Mouse (Mus musculus) stomach, embryonic 15.5 days (tissue): ENCODE results near the gene Adamts7. TPM values are rescaled to one million over a fixed set of nuclear protein-coding genes. Genes with fewer than 3 reads are reported as not detected.

Experiments
- ATAC-seq: fragments of 200-750 bp; cut with Nextera tagmentation; 2 replicates; pipeline ENCODE4 v1.8.0; 2017; ENCODE audit warnings: low read depth, moderate number of reproducible peaks, moderate TSS enrichment; ENCODE audit not compliant: insufficient read depth, low FRiP score
- H3K27ac ChIP-seq: fragments of 300-500 bp; sonication (generic); 2 replicates; pipeline ENCODE4 v1.5.1; 2015; ENCODE audit warnings: mild to moderate bottlenecking, inconsistent platforms
- H3K27me3 ChIP-seq: fragments of 300-500 bp; sonication (generic); replicated peaks from 2 replicates; pipeline ENCODE4 v1.6.1; 2015; ENCODE audit warnings: inconsistent platforms
- H3K36me3 ChIP-seq: fragments of 300-500 bp; sonication (generic); 2 replicates; pipeline ENCODE4 v1.6.1; 2015; ENCODE audit warnings: inconsistent platforms
- H3K4me1 ChIP-seq: fragments of 300-500 bp; sonication (generic); 2 replicates; pipeline ENCODE4 v1.6.1; 2015; ENCODE audit warnings: inconsistent platforms
- H3K4me2 ChIP-seq: fragments of 300-500 bp; sonication (generic); 2 replicates; pipeline ENCODE4 v1.6.1; 2015; ENCODE audit warnings: mild to moderate bottlenecking, inconsistent platforms
- H3K4me3 ChIP-seq: fragments of 300-500 bp; sonication (generic); replicated peaks from 2 replicates; pipeline ENCODE4 v1.5.1; 2015; ENCODE audit warnings: inconsistent platforms
- H3K9ac ChIP-seq: fragments of 300-500 bp; sonication (generic); 2 replicates; pipeline ENCODE4 v1.6.1; 2015; ENCODE audit warnings: inconsistent platforms
- H3K9me3 ChIP-seq: fragments of 300-500 bp; sonication (generic); 2 replicates; pipeline ENCODE4 v1.6.1; 2016; ENCODE audit warnings: inconsistent platforms
- WGBS: fragments of 180-500 bp; shearing (Covaris S2); methylation state at CpG from one replicate; pipeline ENCODE4 v1.1.7; 2015; 5-methylcytosine and 5-hydroxymethylcytosine counted together
- polyA plus RNA-seq: library from polyadenylated mRNA; unstranded; fragments of >200 nt; fragmentation: Nextera tagmentation; extraction: Ambion mirVana; gene quantifications from 2 replicates; pipeline ENCODE4 v1.2.1, GENCODE M21; 2015

Adamts7 gene
- 13.1 and 15.5 TPM in 2 replicates for polyA plus RNA-seq

DNA sequence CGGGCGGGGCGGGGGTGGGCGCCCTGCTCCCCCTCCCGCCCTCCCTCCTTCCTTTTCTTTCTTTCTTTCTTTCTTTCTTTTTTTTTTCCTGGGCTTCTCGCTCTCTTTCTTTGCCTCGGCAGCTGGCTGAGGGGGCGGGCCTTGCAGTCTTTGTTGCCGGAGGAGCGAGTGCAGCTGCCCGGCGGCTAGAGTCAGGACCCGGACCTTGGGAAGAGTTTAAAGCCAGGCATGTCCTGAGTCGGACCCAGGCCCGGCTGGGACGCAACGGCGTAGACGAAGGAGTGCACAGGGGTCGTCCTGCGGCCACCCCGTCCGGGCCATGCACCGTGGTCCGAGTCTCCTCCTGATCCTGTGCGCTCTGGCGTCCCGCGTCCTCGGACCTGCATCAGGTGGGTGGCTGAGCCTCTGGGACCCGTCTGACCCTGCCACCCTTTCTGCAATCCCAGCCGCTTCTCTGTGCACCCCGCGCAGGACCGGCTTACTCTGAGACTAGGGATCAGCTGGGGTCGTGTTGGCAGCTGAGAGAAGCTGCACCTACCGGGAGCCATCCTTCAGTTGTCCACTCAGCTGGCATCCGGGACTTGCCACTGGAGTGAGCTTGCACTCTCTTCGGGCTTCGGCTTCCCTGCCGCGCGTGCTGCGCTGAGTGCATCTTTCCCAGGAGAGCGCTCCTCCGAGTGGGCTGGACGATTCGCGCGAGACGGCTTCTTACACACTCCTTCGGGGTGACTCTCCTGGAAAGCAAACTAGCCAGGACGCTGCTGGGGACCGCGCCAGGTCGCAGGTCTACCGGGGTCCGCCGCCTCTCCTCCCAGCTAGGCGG is at the start of gene Adamts7:
Adamts7 (plus strand) TSS at position 144 of the 823 bp plus-strand sequence.
- peak within 1 kb of the TSS; percentile 51 for H3K9ac ChIP-seq
- H3K4me2 ChIP-seq = peak within 1 kb of the TSS; percentile 98
- H3K27ac ChIP-seq = peak within 1 kb of the TSS; percentile 82
- peak; percentile 76 for ATAC-seq
- H3K4me3 ChIP-seq = peak within 1 kb of the TSS; percentile 75
- under 1% methylated on average over 54 of the region's 60 CpGs for WGBS
- H3K4me1 ChIP-seq = peaks cover 6% of the 10 kb centered on the region; the same call in 1 of the 2 replicates
- no peaks in the 10 kb centered on the region for H3K36me3 ChIP-seq
- H3K9me3 ChIP-seq = no peaks in the 10 kb centered on the region
- no peaks in the 10 kb centered on the region for H3K27me3 ChIP-seq

DNA sequence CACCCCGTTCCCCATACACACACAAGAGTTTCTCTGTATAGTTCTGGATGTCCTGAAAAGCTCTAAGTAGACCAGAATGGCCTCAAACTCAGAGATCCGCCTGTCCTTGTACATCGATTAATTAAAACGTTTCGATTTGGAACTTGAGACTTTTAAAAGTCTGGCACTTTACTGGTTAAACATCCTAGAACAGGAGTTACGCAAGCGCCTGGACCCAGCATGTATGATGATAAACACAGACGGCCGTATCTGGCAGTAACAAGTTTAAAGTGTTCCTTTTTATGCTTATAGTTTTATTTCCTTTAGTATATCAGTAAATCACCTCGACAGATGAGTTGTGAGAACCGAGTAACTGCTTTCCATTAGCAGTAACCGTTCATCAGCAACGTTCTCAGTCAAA is 49.7 kb upstream of the Adamts7 start:
- H3K4me2 ChIP-seq = peak overlapping the region; percentile 76
- H3K27ac ChIP-seq = peak overlapping the region; percentile 99
- H3K9ac ChIP-seq = peak overlapping the region; percentile 76
- no peaks in the 10 kb centered on the region for H3K9me3 ChIP-seq
- peak overlapping the region; percentile 70 for H3K4me3 ChIP-seq
- H3K36me3 ChIP-seq = no peaks in the 10 kb centered on the region
- ATAC-seq = no peak
- 1% methylated on average over 13 of the region's 13 CpGs for WGBS
- H3K4me1 ChIP-seq = peaks cover 4% of the 10 kb centered on the region; the same call in 1 of the 2 replicates
- H3K27me3 ChIP-seq = no peaks in the 10 kb centered on the region

DNA sequence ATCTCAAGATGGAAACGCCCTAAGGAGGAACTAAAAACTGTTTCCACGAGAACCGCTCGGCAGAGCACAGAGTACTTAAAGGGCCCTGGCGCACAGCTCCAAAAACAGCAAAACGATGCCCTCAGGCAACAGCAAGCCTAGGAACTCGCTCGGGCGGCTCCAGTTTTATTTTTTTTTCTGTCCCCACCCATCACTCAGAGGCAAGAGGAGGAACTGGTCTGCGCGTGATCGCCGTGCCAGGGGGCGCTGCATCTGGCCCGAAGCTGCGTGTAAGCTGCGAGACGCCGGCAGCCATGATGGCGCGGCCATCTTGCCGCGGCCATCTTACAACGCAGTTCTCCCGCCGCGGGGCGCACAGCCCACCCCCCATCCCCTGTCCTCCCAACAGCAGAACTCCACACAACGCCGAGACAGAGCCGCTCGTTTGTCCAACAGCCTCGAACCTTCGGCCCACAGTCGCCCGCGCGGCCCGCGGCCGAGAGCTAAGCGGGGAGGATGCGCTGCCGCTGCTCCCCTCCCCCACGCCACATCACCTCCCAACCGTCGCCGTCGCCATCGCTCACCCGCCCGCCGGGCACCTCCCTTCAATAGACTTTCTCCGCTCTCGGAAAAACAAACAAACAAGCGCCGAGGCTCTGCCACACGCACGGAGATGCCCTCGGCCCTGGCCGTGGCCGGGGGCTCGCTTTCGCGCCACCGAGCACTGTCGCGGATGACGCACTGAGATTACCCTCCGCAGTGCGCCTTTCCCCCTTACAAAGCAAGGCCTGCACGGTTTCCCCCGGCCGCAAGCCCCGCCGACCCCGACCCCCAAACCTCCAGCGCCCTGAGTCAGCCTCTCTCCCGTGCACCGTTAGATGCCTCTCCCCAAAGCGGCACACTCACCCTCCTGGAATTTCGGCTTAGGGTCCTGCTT is 49.0 kb upstream of the Adamts7 start:
- under 1% methylated on average over 82 of the region's 82 CpGs for WGBS
- peaks cover 4% of the 10 kb centered on the region; the same call in 1 of the 2 replicates for H3K4me1 ChIP-seq
- peak overlapping the region; percentile 70 for H3K4me3 ChIP-seq
- H3K27ac ChIP-seq = peak overlapping the region; percentile 99
- no peaks in the 10 kb centered on the region for H3K36me3 ChIP-seq
- no peaks in the 10 kb centered on the region for H3K27me3 ChIP-seq
- peak overlapping the region; percentile 76 for H3K9ac ChIP-seq
- peak; percentile 80 for ATAC-seq
- H3K9me3 ChIP-seq = no peaks in the 10 kb centered on the region
- peak overlapping the region; percentile 76 for H3K4me2 ChIP-seq

DNA sequence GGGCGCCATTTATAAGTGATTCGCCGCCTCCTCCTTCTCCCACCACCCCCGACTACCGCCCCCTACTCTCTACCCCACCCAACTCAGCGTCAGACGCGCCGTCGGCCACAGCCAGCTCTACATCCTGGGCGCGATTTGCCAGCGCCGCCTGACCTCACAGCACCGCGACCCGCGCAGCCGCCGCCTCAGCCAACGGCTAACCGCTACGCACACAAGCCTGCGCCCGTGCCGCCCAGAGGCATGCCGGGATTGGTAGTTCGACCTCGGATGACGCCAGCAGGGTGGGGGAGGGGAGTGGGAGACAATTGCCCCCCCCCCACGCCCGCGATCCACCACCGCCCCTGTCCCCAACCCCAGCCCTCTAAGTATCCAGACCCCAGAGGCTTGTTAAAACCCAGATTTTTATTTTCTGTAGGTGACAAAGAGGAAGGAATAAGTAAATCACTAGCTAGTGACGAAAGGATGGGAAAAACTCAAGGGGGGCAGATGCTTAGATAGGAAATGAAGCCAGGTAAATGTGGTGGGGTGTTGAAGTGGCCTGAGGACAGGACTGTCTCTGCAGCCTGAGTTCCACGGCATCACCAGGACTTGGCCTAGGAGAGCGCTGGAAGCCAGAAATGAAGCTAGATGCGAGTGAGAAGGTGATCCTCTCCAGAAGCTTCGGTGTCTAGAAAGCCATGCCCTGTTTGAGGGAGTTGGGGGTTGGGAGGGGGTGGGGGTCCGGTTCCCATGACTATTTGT is 48.1 kb upstream of the Adamts7 start, which contains the start of gene Morf4l1:
Morf4l1 (minus strand) TSS at position 208 of the 741 bp plus-strand sequence.
- no peaks in the 10 kb centered on the region for H3K27me3 ChIP-seq
- H3K36me3 ChIP-seq = no peaks in the 10 kb centered on the region
- no peaks in the 10 kb centered on the region for H3K9me3 ChIP-seq
- peak within 1 kb of the TSS; percentile 80 for H3K4me2 ChIP-seq
- ATAC-seq = peak; percentile 99
- H3K27ac ChIP-seq = peak within 1 kb of the TSS; percentile 99
- H3K4me3 ChIP-seq = peak within 1 kb of the TSS; percentile 70
- peak within 1 kb of the TSS; percentile 76 for H3K9ac ChIP-seq
- peaks cover 4% of the 10 kb centered on the region; the same call in 1 of the 2 replicates for H3K4me1 ChIP-seq
- 1% methylated on average over 40 of the region's 40 CpGs for WGBS

DNA sequence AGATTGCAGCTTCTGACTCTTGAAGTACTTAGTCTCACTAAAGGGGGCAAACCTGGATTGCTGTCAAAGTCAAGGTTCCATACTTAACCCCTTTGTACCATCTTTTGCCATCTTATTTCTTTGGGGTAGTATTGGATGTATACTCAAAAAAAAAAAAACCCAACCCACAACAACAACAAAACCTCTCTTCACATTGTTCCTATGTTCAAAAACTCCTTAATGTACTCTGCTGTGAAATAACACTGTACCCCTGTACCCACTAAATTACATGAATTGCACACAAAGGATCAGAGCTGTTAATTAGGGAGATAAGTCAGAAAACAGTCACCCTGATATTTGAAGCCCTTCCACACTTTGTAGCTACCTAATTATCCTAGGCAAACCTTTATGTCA is 47.6 kb upstream of the Adamts7 start:
- H3K4me3 ChIP-seq = peak overlapping the region; percentile 70
- H3K27ac ChIP-seq = no peak overlapping the region
- peak overlapping the region; percentile 80 for H3K4me2 ChIP-seq
- H3K4me1 ChIP-seq = peaks cover 4% of the 10 kb centered on the region; the same call in 1 of the 2 replicates
- no peaks in the 10 kb centered on the region for H3K27me3 ChIP-seq
- H3K9me3 ChIP-seq = no peaks in the 10 kb centered on the region
- ATAC-seq = no peak
- no peak overlapping the region for H3K9ac ChIP-seq
- H3K36me3 ChIP-seq = no peaks in the 10 kb centered on the region

DNA sequence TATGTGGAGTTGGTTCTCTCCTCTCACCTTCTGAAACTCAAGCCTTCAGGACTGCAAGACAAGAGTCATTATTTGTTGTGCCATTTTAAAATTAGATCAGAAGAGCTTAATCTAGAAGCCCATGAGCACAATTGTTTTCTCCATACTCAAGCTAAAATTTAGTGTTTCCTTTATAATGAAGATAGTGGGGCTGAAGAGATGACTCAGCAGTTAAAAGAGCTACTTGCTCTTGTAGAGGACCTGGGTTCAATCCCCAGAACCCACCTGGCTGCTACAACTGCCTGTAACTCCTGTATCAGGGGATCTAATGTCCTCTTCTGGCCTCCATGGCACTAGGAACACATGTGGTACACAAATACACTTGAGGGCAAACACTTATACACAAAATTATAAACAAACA is 45.6 kb upstream of the Adamts7 start:
- no peaks in the 10 kb centered on the region for H3K27me3 ChIP-seq
- no peaks in the 10 kb centered on the region for H3K9me3 ChIP-seq
- H3K36me3 ChIP-seq = no peaks in the 10 kb centered on the region
- H3K27ac ChIP-seq = no peak overlapping the region
- no peaks in the 10 kb centered on the region for H3K4me1 ChIP-seq
- no peak overlapping the region for H3K4me3 ChIP-seq
- H3K4me2 ChIP-seq = no peak overlapping the region
- no peak for ATAC-seq
- no peak overlapping the region for H3K9ac ChIP-seq

DNA sequence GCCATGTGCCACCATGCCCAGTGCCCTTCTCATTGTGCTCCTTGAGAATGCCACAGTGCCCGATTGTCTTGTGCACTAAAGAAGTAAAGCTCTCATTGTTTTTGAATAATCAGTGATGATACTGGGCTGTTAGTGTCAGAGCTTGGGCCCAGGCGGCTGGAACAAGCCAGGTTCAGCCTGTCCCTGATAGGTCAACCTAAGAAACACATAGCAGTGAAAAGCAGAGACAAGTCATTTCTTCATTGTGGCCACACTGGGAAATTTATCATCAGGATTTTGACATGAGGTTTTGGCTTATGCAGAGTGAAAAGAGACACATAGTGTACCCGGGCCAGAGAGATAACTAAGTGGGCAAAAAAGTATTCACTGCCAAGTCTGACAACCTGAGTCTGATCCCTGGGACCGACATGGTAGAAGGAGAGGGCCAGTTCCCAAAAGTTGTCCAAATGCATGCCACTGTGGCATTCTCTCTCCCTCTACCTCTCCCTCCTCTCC is 40.6 kb upstream of the Adamts7 start:
- Histone ChIP-seq H3K4me3 (no peak overlapping the region), H3K4me1 (no peaks in the 10 kb centered on the region), H3K9ac (no peak overlapping the region), H3K27me3 (no peaks in the 10 kb centered on the region), H3K36me3 (no peaks in the 10 kb centered on the region), H3K9me3 (no peaks in the 10 kb centered on the region), H3K27ac (no peak overlapping the region), H3K4me2 (no peak overlapping the region)
- 73% methylated on average over 4 of the region's 4 CpGs for WGBS
- ATAC-seq = no peak

DNA sequence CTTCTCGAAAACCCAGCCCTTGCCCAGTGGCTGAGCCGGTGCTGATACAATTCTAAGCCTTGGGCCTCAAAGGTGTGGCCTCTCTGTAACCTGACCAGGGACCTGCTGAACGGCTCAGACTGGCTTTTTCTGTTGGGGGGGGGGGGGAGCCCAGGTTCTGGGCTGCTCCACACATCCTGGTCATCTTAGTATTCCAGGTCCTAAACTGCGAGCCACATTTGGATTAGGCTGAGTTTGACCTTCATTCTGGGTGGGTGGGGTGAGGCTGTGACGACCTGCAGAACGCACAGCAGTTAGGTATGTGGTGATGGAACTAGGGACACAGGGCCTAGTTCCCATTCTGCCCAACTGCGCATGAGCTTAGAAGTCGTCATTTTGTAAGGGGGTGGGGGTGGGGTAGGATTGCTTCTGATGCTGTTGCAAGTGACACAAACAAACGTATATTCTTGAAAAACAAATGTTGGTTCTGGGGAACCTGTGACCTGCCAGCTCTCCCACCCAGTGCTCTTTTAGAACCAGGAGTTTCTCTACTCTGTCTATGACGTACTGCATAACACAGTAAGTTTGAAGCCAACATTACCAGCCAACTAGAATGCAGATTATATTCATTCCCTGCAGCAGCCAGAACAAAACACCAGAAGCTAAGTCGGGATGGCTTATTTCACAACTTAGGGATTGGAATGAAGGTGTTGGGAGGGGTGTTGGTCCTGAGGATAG is 38.6 kb upstream of the Adamts7 start:
- no peaks in the 10 kb centered on the region for H3K4me1 ChIP-seq
- no peak overlapping the region for H3K9ac ChIP-seq
- H3K4me2 ChIP-seq = no peak overlapping the region
- no peaks in the 10 kb centered on the region for H3K9me3 ChIP-seq
- H3K36me3 ChIP-seq = no peaks in the 10 kb centered on the region
- peak; percentile 70; the same call in 1 of the 2 replicates for ATAC-seq
- no peak overlapping the region for H3K27ac ChIP-seq
- 36% methylated on average over 11 of the region's 11 CpGs for WGBS
- H3K4me3 ChIP-seq = no peak overlapping the region
- no peaks in the 10 kb centered on the region for H3K27me3 ChIP-seq

DNA sequence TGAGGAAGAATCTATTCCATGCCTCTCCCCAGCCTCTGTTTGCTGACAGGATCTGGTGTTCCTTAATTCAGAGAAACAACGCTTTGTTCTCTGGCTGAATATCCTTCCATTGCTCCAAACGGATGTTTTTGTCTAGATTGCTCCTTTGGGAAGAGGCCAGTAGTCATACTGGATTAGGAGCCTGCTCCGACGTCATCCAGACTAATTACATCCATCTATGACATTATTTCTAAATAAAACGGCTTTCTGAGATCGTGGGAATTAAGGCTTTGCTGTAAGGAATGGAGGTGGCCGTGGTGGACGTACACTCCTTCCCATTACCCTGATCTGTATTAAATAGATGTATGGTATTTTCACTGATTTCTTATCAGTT is 38.0 kb upstream of the Adamts7 start:
- ATAC-seq = no peak
- no peaks in the 10 kb centered on the region for H3K4me1 ChIP-seq
- WGBS = 24% methylated on average over 8 of the region's 8 CpGs

DNA sequence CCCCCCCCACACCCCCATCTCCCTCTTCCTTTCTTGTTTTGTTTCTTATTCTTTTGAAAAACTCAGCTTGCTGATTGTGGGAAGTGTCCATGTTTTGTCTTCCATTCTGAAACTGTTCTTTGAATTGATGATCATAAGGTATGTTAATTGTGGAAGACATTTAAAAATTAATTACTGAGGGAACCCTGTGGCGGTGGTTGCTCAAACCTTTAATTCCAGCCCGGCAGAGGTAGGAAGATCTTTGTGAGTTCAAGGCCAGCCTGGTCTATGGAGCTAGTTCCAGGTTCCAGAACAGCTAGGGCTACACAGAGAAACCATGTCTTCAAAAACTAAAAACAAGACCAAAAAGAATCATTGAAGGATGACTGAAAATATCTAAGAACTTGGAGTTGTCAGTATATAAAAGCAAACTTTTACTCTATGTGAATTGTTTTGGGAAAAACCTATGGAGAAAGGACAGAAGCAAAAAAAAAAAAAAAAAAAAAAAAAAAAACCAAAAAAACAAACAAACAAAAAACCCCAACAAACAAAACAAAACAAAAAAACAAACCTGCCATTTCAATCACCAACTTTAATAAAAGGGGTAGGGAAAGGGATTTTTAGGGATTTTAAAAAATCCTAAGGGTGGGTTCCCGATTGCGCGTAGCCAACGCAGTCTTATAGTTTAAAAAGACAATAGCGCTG is 37.3 kb upstream of the Adamts7 start:
- H3K9ac ChIP-seq = no peak overlapping the region
- H3K27me3 ChIP-seq = no peaks in the 10 kb centered on the region
- H3K4me3 ChIP-seq = peak overlapping the region; percentile 24; the same call in 1 of the 2 replicates
- H3K4me1 ChIP-seq = no peaks in the 10 kb centered on the region
- no peak overlapping the region for H3K27ac ChIP-seq
- H3K9me3 ChIP-seq = no peaks in the 10 kb centered on the region
- H3K36me3 ChIP-seq = no peaks in the 10 kb centered on the region
- peak overlapping the region; percentile 46; the same call in 1 of the 2 replicates for H3K4me2 ChIP-seq
- no peak for ATAC-seq
- 27% methylated on average over 7 of the region's 7 CpGs for WGBS

More for the DNA sequence above, 38.0 kb upstream of the Adamts7 start:
- H3K9ac ChIP-seq = no peak overlapping the region
- no peak overlapping the region for H3K27ac ChIP-seq
- no peak overlapping the region for H3K4me3 ChIP-seq
- H3K4me2 ChIP-seq = no peak overlapping the region
- no peaks in the 10 kb centered on the region for H3K27me3 ChIP-seq
- H3K9me3 ChIP-seq = no peaks in the 10 kb centered on the region
- H3K36me3 ChIP-seq = no peaks in the 10 kb centered on the region
